Mouse (Mus musculus) bone marrow, adult 2 months (tissue): Measurements from ENCODE around the gene Ppp3ca.

ENCODE experiments used
- CTCF ChIP-seq: fragments of 200-500 bp; IDR thresholded peaks from 2 replicates; pipeline ENCODE4 v1.5.1; 2011; ENCODE audit warnings: low read length, control low read depth; ENCODE audit not compliant: control insufficient read depth, insufficient read depth
- POLR2A ChIP-seq: fragments of 200-500 bp; IDR thresholded peaks from 2 replicates; pipeline ENCODE4 v1.6.1; 2011; ENCODE audit warnings: low read depth, mild to moderate bottlenecking, control low read depth, low read length, borderline replicate concordance; ENCODE audit not compliant: control insufficient read depth

DNA sequence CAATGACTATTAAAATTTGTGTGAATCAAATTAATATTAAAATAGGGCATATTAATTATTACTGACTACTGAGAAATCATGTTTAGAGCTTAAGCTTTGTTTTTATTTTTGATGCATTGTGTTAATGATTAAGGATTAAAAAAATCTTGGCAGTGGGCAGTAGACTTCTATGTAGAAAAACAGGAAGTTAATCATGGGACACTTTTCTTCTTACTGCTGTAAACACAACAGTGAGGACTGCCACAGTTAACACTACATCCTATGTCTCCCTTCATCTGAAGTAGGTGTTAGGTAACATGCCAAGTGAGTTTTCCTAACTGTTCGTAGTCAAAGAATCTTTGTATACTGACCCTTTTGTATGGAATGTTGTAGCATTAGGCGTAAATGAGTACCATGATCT, 32.9 kb downstream of the Ppp3ca start:
- no peak for TF ChIP-seq POLR2A
- TF ChIP-seq CTCF, result no peak
